Mouse (Mus musculus): ENCODE data around the gene Hemgn. TPM values are rescaled to one million over a fixed set of nuclear protein-coding genes. Genes with fewer than 3 reads are reported as not detected.
A peak's percentile ranks its signal among the peaks of the same experiment; 100 is the strongest.

The Hemgn gene
- polyA plus RNA-seq, 1 experiment from 2014 or later = 0.78 TPM

- no peak overlapping the region for H3K4me3 ChIP-seq (ENCODE audit: low read depth, low read length)
- DNase-seq (ENCODE audit: low spot score) (no peak), ATAC-seq (ENCODE audit: low FRiP score, low TSS enrichment) (no peak)
- H3K27me3 ChIP-seq (ENCODE audit: control insufficient read depth, insufficient read depth, low read length) = no peaks in the 10 kb centered on the region
- H3K9ac ChIP-seq (ENCODE audit: low read length) = no peak overlapping the region
- no peaks in the 10 kb centered on the region for H3K36me3 ChIP-seq (ENCODE audit: control insufficient read depth, insufficient read depth, low read length)
- WGBS = 88% methylated on average over 5 of the region's 5 CpGs
- TF ChIP-seq EP300 (optimal IDR thresholded peaks at IDR 0.05) = no peak
- TF ChIP-seq CTCF (IDR thresholded peaks at IDR 0.05; ENCODE audit: low read depth) = no peak
- H3K27ac ChIP-seq (replicated peaks) = no peak overlapping the region
- H3K4me2 ChIP-seq (replicated peaks; ENCODE audit: low read depth) = no peak overlapping the region
- H3K4me1 ChIP-seq (replicated peaks; ENCODE audit: control insufficient read depth, insufficient read depth) = no peaks in the 10 kb centered on the region
- H3K9me3 ChIP-seq (ENCODE audit: control insufficient read depth, low read length) = no peaks in the 10 kb centered on the region
Observed at GRCm38 (mm10) chr4:46410677-46411076, 2.6 kb downstream of the Hemgn start.

- no peak overlapping the region for H3K4me3 ChIP-seq (ENCODE audit: low read depth, low read length)
- no peak overlapping the region for H3K4me2 ChIP-seq (replicated peaks; ENCODE audit: low read depth)
- WGBS = 86% methylated on average over 8 of the region's 8 CpGs
- no peaks in the 10 kb centered on the region for H3K27me3 ChIP-seq (ENCODE audit: control insufficient read depth, insufficient read depth, low read length)
- H3K9ac ChIP-seq (ENCODE audit: low read length) = no peak overlapping the region
- H3K27ac ChIP-seq (replicated peaks) = no peak overlapping the region
- ATAC-seq (ENCODE audit: low FRiP score, low TSS enrichment) (no peak), DNase-seq (ENCODE audit: low spot score) (no peak)
- no peaks in the 10 kb centered on the region for H3K4me1 ChIP-seq (replicated peaks; ENCODE audit: control insufficient read depth, insufficient read depth)
- TF ChIP-seq EP300 (optimal IDR thresholded peaks at IDR 0.05) (no peak), CTCF (IDR thresholded peaks at IDR 0.05; ENCODE audit: low read depth) (no peak)
- no peaks in the 10 kb centered on the region for H3K9me3 ChIP-seq (ENCODE audit: control insufficient read depth, low read length)
- H3K36me3 ChIP-seq (ENCODE audit: control insufficient read depth, insufficient read depth, low read length) = no peaks in the 10 kb centered on the region
Observed at GRCm38 (mm10) chr4:46406966-46407703, 6.2 kb downstream of the Hemgn start.

- no peaks in the 10 kb centered on the region for H3K9me3 ChIP-seq (ENCODE audit: control insufficient read depth, low read length)
- H3K4me2 ChIP-seq (replicated peaks; ENCODE audit: low read depth) = no peak overlapping the region
- no peaks in the 10 kb centered on the region for H3K27me3 ChIP-seq (ENCODE audit: control insufficient read depth, insufficient read depth, low read length)
- no peak overlapping the region for H3K4me3 ChIP-seq (ENCODE audit: low read depth, low read length)
- H3K9ac ChIP-seq (ENCODE audit: low read length) = no peak overlapping the region
- no peaks in the 10 kb centered on the region for H3K4me1 ChIP-seq (replicated peaks; ENCODE audit: control insufficient read depth, insufficient read depth)
- peak; percentile 23 for DNase-seq (ENCODE audit: low spot score)
- H3K36me3 ChIP-seq (ENCODE audit: control insufficient read depth, insufficient read depth, low read length) = no peaks in the 10 kb centered on the region
- TF ChIP-seq CTCF (IDR thresholded peaks at IDR 0.05; ENCODE audit: low read depth) (no peak), EP300 (optimal IDR thresholded peaks at IDR 0.05) (no peak)
- ATAC-seq (ENCODE audit: low FRiP score, low TSS enrichment) = no peak
- WGBS = 54% methylated on average over 6 of the region's 6 CpGs
- no peak overlapping the region for H3K27ac ChIP-seq (replicated peaks)
Observed at GRCm38 (mm10) chr4:46404042-46404795, 9.1 kb downstream of the Hemgn start.

- no peak for DNase-seq (ENCODE audit: low spot score)
- Histone ChIP-seq H3K4me3 (ENCODE audit: low read depth, low read length) (no peak overlapping the region), H3K27me3 (ENCODE audit: control insufficient read depth, insufficient read depth, low read length) (no peaks in the 10 kb centered on the region), H3K4me2 (replicated peaks; ENCODE audit: low read depth) (no peak overlapping the region), H3K9ac (ENCODE audit: low read length) (no peak overlapping the region), H3K36me3 (ENCODE audit: control insufficient read depth, insufficient read depth, low read length) (no peaks in the 10 kb centered on the region), H3K4me1 (replicated peaks; ENCODE audit: control insufficient read depth, insufficient read depth) (no peaks in the 10 kb centered on the region), H3K9me3 (ENCODE audit: control insufficient read depth, low read length) (no peaks in the 10 kb centered on the region), H3K27ac (replicated peaks) (no peak overlapping the region)
- WGBS = 86% methylated on average over 4 of the region's 4 CpGs
- ATAC-seq (ENCODE audit: low FRiP score, low TSS enrichment) = no peak
- TF ChIP-seq CTCF (IDR thresholded peaks at IDR 0.05; ENCODE audit: low read depth) (no peak), EP300 (optimal IDR thresholded peaks at IDR 0.05) (no peak)
Observed at GRCm38 (mm10) chr4:46398839-46399238, 14.5 kb downstream of the Hemgn start.

- peak; percentile 51; the same call in 1 of the 2 replicates for ATAC-seq (ENCODE audit: low FRiP score, low TSS enrichment)
- Histone ChIP-seq H3K9me3 (ENCODE audit: control insufficient read depth, low read length) (no peaks in the 10 kb centered on the region), H3K4me1 (replicated peaks; ENCODE audit: control insufficient read depth, insufficient read depth) (no peaks in the 10 kb centered on the region), H3K9ac (ENCODE audit: low read length) (no peak overlapping the region), H3K4me3 (ENCODE audit: low read depth, low read length) (no peak overlapping the region), H3K4me2 (replicated peaks; ENCODE audit: low read depth) (no peak overlapping the region), H3K27me3 (ENCODE audit: control insufficient read depth, insufficient read depth, low read length) (no peaks in the 10 kb centered on the region), H3K27ac (replicated peaks) (0 out of 2 replicates have a peak overlapping the region, but pooled peaks have one; percentile 14), H3K36me3 (ENCODE audit: control insufficient read depth, insufficient read depth, low read length) (no peaks in the 10 kb centered on the region)
- peak; percentile 26 for DNase-seq (ENCODE audit: low spot score)
- WGBS = 19% methylated on average over 5 of the region's 5 CpGs
- TF ChIP-seq EP300 (optimal IDR thresholded peaks at IDR 0.05) = no peak
- no peak for TF ChIP-seq CTCF (IDR thresholded peaks at IDR 0.05; ENCODE audit: low read depth)
Observed at GRCm38 (mm10) chr4:46395736-46396135, 17.6 kb downstream of the Hemgn start.

GRCm38 (mm10) chr4:46394388-46394787, 18.9 kb downstream of the Hemgn start:
- H3K4me1 ChIP-seq (replicated peaks; ENCODE audit: control insufficient read depth, insufficient read depth) = no peaks in the 10 kb centered on the region
- no peak overlapping the region for H3K4me3 ChIP-seq (ENCODE audit: low read depth, low read length)
- DNase-seq (ENCODE audit: low spot score) (no peak), ATAC-seq (ENCODE audit: low FRiP score, low TSS enrichment) (no peak)
- H3K4me2 ChIP-seq (replicated peaks; ENCODE audit: low read depth) = no peak overlapping the region
- H3K9ac ChIP-seq (ENCODE audit: low read length) = no peak overlapping the region
- no peaks in the 10 kb centered on the region for H3K9me3 ChIP-seq (ENCODE audit: control insufficient read depth, low read length)
- H3K36me3 ChIP-seq (ENCODE audit: control insufficient read depth, insufficient read depth, low read length) = no peaks in the 10 kb centered on the region
- no peaks in the 10 kb centered on the region for H3K27me3 ChIP-seq (ENCODE audit: control insufficient read depth, insufficient read depth, low read length)
- 75% methylated on average over 2 of the region's 2 CpGs for WGBS
- no peak overlapping the region for H3K27ac ChIP-seq (replicated peaks)
- TF ChIP-seq EP300 (optimal IDR thresholded peaks at IDR 0.05) = no peak
- TF ChIP-seq CTCF (IDR thresholded peaks at IDR 0.05; ENCODE audit: low read depth) = no peak
